Mouse (Mus musculus) layer of hippocampus, postnatal 10 days (tissue): Measurements from ENCODE around the gene Tal1. TPM values are rescaled to one million over a fixed set of nuclear protein-coding genes. Genes with fewer than 3 reads are reported as not detected.
A peak's percentile ranks its signal among the peaks of the same experiment; 100 is the strongest.

Experiments used
- DNase-seq, 2 experiments: peaks; one replicate each; pipeline ENCODE4 v3.0.0; 2021; ENCODE audit warnings: low spot score in 2 of 2
- total RNA-seq, 2 experiments: library from RNA; stranded (reverse); gene quantifications; 2 replicates each; pipeline ENCODE4 v1.2.3; 2021

Tal1 gene
- total RNA-seq, 2 experiments from 2014 or later, result 2.0 to 2.6 TPM

DNA sequence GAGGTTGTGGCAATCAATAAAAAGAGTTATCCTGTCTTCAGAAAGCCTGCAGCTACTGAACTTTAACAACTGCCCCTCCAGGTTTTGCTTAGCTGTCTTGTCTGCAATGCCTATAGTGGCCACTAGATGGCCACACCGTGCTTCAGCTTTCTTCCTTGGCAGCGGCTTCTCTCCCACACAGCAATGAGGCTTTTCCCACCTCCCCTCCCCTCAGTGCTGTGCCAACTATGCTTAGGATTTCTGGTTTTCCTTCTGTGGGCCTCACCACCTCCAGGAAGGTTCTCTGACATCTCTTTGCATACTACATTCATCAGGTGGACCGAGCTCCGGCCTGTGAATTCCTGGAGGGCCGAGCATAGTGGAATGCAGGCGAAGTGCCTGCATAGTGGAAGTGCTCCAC is 45.5 kb downstream of the Tal1 start:
- peak; percentile 75 to 82 for DNase-seq

DNA sequence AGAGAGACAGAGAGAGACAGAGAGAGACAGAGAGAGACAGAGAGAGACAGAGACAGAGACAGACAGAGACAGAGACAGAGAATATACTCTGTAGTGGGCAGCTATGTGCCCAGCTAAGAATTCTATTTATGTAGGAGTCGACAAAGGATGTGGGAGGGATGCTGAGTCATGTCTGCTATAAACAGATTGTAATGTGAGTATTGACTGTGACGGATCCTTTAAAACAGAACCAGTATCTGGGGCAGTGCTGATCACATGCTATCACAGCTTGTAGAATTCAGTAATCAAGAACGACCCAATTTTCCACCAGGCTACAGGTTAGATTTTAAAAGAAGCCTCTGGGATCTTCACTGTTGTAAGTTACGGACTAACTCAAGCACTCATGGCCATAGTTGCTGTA is 47.3 kb downstream of the Tal1 start:
- no peak for DNase-seq

DNA sequence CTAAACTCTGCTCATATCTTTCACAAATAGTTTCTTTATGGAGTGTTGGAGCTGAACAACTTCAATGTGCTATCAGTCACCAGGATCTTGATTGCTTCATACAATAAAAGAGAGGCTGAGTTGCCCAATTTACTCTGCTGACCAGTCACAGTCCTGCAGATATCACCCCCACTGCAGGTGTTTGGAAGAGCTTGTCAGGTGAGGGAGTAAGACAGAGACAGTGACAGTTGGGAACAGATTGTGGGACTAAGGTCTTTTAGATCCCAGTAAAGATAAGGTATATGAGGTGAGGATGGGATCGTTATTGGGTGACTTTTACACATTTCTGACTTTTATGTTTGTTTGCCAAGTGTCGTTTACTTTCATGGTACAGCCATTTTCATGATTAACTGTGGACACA is 54.9 kb downstream of the Tal1 start:
- DNase-seq, result no peak

DNA sequence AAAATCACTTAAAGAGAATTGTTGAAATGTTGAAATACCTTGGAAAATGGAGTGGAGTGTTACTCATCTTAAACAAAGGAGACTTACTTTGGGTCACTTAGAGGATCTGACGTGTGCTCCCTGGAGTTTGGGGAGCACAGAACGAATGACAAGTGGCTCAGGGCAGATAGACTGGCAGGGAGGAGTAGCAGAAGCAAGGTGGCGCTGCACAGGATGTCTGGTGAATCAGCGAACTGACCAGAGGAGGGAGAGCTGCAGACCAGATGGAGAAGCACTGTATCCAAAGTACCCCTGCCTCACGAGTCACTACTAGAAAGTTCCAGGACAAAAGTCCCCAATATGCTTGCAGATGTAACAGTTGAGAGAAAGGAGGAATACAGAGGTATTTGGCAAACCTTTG is 57.0 kb downstream of the Tal1 start:
- no peak for DNase-seq

DNA sequence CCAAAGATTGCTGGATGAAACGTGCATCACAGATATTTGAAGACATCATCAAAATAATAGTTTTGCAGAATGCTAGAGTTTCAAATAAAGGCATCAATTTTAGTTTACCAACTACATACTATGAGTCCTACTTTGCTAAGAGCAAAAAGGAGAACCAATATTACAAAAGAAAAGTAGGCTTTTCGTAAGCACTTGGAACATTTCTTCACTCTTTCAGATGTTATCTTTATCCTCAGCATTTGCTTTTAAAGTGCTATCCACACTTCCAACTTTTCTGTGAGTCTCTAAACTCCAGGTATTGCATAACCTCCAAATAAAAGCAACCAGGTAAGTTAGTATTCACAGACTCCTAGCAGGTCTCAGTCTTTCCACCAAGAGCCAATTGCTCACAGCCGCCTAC is 63.4 kb downstream of the Tal1 start:
- no peak for DNase-seq

DNA sequence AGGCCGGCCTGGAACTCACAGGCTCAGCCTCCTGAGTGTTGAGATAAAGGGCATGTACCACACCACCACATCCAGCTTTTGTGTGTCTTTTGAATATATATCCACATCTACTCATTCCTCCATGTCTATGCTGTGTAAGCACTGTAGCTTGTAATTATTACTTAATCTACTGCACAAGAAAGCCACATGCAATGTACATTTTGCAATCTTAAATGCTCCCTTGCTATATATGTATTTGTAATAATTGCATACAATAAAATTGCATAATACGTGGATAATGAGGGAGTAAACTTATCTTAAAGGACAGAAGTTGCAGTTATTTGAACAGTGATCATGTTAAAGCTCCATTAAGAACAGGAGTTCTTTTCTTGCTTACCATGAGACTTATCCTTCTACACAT is 64.9 kb downstream of the Tal1 start:
- DNase-seq, result no peak

Other genes starting within 250 kb of the Tal1 start
- gene Gm12830, start 234.7 kb upstream of the Tal1 start, total RNA-seq, result not detected
- under 1 TPM; 0.20 to 0.39 TPM for gene Foxd2, start 147.6 kb upstream of the Tal1 start, total RNA-seq
- gene Foxe3, start 130.4 kb upstream of the Tal1 start, total RNA-seq, result not detected
- 100 to 1,000 TPM; 110 to 114 TPM for gene Cmpk1, start 69.2 kb upstream of the Tal1 start, total RNA-seq
- gene Stil, start 56.3 kb upstream of the Tal1 start, total RNA-seq, result 1 to 10 TPM; 1.2 to 1.6 TPM
- under 1 TPM; 0.42 to 0.57 TPM for gene Pdzk1ip1, start 32.3 kb downstream of the Tal1 start, total RNA-seq
- gene Cyp4x1, start 77.9 kb downstream of the Tal1 start, total RNA-seq, result 10 to 100 TPM; 12.0 to 13.2 TPM
- not detected for gene Cyp4a29, start 185.7 kb downstream of the Tal1 start, total RNA-seq
- not detected for gene Cyp4a12a, start 242.6 kb downstream of the Tal1 start, total RNA-seq